Mouse (Mus musculus): ENCODE results near the gene Gm20388. TPM values are rescaled to one million over a fixed set of nuclear protein-coding genes. Genes with fewer than 3 reads are reported as not detected.

The Gm20388 gene
- total and polyA plus RNA-seq, 2 experiments from 2014 or later: 17.3 TPM; not detected in 1

- Histone ChIP-seq H3K9ac (replicated peaks; ENCODE audit: low read depth, low read length) (no peak overlapping the region), H3K9me3 (replicated peaks; ENCODE audit: control insufficient read depth, low read length) (no peaks in the 10 kb centered on the region), H3K27ac (ENCODE audit: low read depth) (no peak overlapping the region), H3K36me3 (replicated peaks; ENCODE audit: control insufficient read depth, insufficient read depth, low read length) (peaks cover 81% of the 10 kb centered on the region), H3K4me1 (ENCODE audit: control insufficient read depth, insufficient read depth) (peaks cover 3% of the 10 kb centered on the region; the same call in 1 of the 2 replicates), H3K27me3 (ENCODE audit: control insufficient read depth, insufficient read depth, low read length) (no peaks in the 10 kb centered on the region), H3K4me2 (ENCODE audit: low read depth, low read length) (no peak overlapping the region), H3K4me3 (ENCODE audit: low read depth, low read length) (no peak overlapping the region)
- no peak for ATAC-seq (ENCODE audit: insufficient read depth, low read depth)
- WGBS: 86% methylated on average over 8 of the region's 8 CpGs
- TF ChIP-seq CTCF (IDR thresholded peaks at IDR 0.05; ENCODE audit: low read depth): no peak
- no peak for TF ChIP-seq EP300 (IDR thresholded peaks at IDR 0.05; ENCODE audit: low read depth)
- no peak for DNase-seq (ENCODE audit: low spot score)
These were observed 3338.0 kb downstream of the Gm20388 start for GRCm38 (mm10) chr8:123248596-123248995.

GRCm38 (mm10) chr8:123250940-123251339, 3340.3 kb downstream of the Gm20388 start:
- no peak for ATAC-seq (ENCODE audit: insufficient read depth, low read depth)
- 90% methylated on average over 5 of the region's 5 CpGs for WGBS
- peaks cover 59% of the 10 kb centered on the region for H3K36me3 ChIP-seq (replicated peaks; ENCODE audit: control insufficient read depth, insufficient read depth, low read length)

GRCm38 (mm10) chr8:123252925-123253324, 3342.3 kb downstream of the Gm20388 start:
- TF ChIP-seq EP300 (IDR thresholded peaks at IDR 0.05; ENCODE audit: low read depth) (no peak), CTCF (IDR thresholded peaks at IDR 0.05; ENCODE audit: low read depth) (no peak)
- H3K4me2 ChIP-seq (ENCODE audit: low read depth, low read length): peak overlapping the region; percentile 98
- ATAC-seq (ENCODE audit: insufficient read depth, low read depth): no peak
- H3K9ac ChIP-seq (replicated peaks; ENCODE audit: low read depth, low read length): peak overlapping the region; percentile 79; the same call in 1 of the 2 replicates
- no peak overlapping the region for H3K27ac ChIP-seq (ENCODE audit: low read depth)
- 34% methylated on average over 4 of the region's 4 CpGs for WGBS
- no peaks in the 10 kb centered on the region for H3K9me3 ChIP-seq (replicated peaks; ENCODE audit: control insufficient read depth, low read length)
- peak overlapping the region; percentile 86 for H3K4me3 ChIP-seq (ENCODE audit: low read depth, low read length)
- peaks cover 56% of the 10 kb centered on the region for H3K36me3 ChIP-seq (replicated peaks; ENCODE audit: control insufficient read depth, insufficient read depth, low read length)
- no peak for DNase-seq (ENCODE audit: low spot score)
- H3K4me1 ChIP-seq (ENCODE audit: control insufficient read depth, insufficient read depth): peaks cover 17% of the 10 kb centered on the region
- H3K27me3 ChIP-seq (ENCODE audit: control insufficient read depth, insufficient read depth, low read length): no peaks in the 10 kb centered on the region

More at GRCm38 (mm10) chr8:123250940-123251339, 3340.3 kb downstream of the Gm20388 start:
- no peak for DNase-seq (ENCODE audit: low spot score)
- H3K4me3 ChIP-seq (ENCODE audit: low read depth, low read length): no peak overlapping the region
- no peaks in the 10 kb centered on the region for H3K27me3 ChIP-seq (ENCODE audit: control insufficient read depth, insufficient read depth, low read length)
- no peak overlapping the region for H3K4me2 ChIP-seq (ENCODE audit: low read depth, low read length)
- H3K27ac ChIP-seq (ENCODE audit: low read depth): no peak overlapping the region
- H3K4me1 ChIP-seq (ENCODE audit: control insufficient read depth, insufficient read depth): peaks cover 13% of the 10 kb centered on the region
- H3K9me3 ChIP-seq (replicated peaks; ENCODE audit: control insufficient read depth, low read length): no peaks in the 10 kb centered on the region
- H3K9ac ChIP-seq (replicated peaks; ENCODE audit: low read depth, low read length): no peak overlapping the region
- TF ChIP-seq EP300 (IDR thresholded peaks at IDR 0.05; ENCODE audit: low read depth) (no peak), CTCF (IDR thresholded peaks at IDR 0.05; ENCODE audit: low read depth) (no peak)

GRCm38 (mm10) chr8:123253451-123254098, 3342.9 kb downstream of the Gm20388 start:
- DNase-seq (ENCODE audit: low spot score) (peak; percentile 40), ATAC-seq (ENCODE audit: insufficient read depth, low read depth) (peak; percentile 0; the same call in 1 of the 2 replicates)
- H3K36me3 ChIP-seq (replicated peaks; ENCODE audit: control insufficient read depth, insufficient read depth, low read length): peaks cover 54% of the 10 kb centered on the region
- H3K4me1 ChIP-seq (ENCODE audit: control insufficient read depth, insufficient read depth): peaks cover 17% of the 10 kb centered on the region
- H3K4me2 ChIP-seq (ENCODE audit: low read depth, low read length): peak overlapping the region; percentile 98
- TF ChIP-seq EP300 (IDR thresholded peaks at IDR 0.05; ENCODE audit: low read depth) (no peak), CTCF (IDR thresholded peaks at IDR 0.05; ENCODE audit: low read depth) (no peak)
- peak overlapping the region; percentile 79 for H3K9ac ChIP-seq (replicated peaks; ENCODE audit: low read depth, low read length)
- H3K4me3 ChIP-seq (ENCODE audit: low read depth, low read length): peak overlapping the region; percentile 86
- H3K27me3 ChIP-seq (ENCODE audit: control insufficient read depth, insufficient read depth, low read length): no peaks in the 10 kb centered on the region
- WGBS: under 1% methylated on average over 37 of the region's 40 CpGs
- no peaks in the 10 kb centered on the region for H3K9me3 ChIP-seq (replicated peaks; ENCODE audit: control insufficient read depth, low read length)
- H3K27ac ChIP-seq (ENCODE audit: low read depth): peak overlapping the region; percentile 90

GRCm38 (mm10) chr8:123254099-123254885, 3343.7 kb downstream of the Gm20388 start, which contains the start of the genes Zfp276 and Vps9d1:
Gene Zfp276 (plus strand): TSS chr8:123254195.
Gene Vps9d1 (minus strand): TSS chr8:123254348.
- Histone ChIP-seq H3K27me3 (ENCODE audit: control insufficient read depth, insufficient read depth, low read length) (no peaks in the 10 kb centered on the region), H3K4me3 (ENCODE audit: low read depth, low read length) (peak within 1 kb of the TSS; percentile 86), H3K27ac (ENCODE audit: low read depth) (peak within 1 kb of the TSS; percentile 90), H3K4me1 (ENCODE audit: control insufficient read depth, insufficient read depth) (peaks cover 17% of the 10 kb centered on the region), H3K36me3 (replicated peaks; ENCODE audit: control insufficient read depth, insufficient read depth, low read length) (peaks cover 54% of the 10 kb centered on the region), H3K9me3 (replicated peaks; ENCODE audit: control insufficient read depth, low read length) (no peaks in the 10 kb centered on the region), H3K9ac (replicated peaks; ENCODE audit: low read depth, low read length) (peak within 1 kb of the TSS; percentile 79), H3K4me2 (ENCODE audit: low read depth, low read length) (peak within 1 kb of the TSS; percentile 98)
- DNase-seq (ENCODE audit: low spot score) (peak; percentile 77), ATAC-seq (ENCODE audit: insufficient read depth, low read depth) (peak; percentile 95)
- TF ChIP-seq EP300 (IDR thresholded peaks at IDR 0.05; ENCODE audit: low read depth) (no peak), CTCF (IDR thresholded peaks at IDR 0.05; ENCODE audit: low read depth) (no peak)
- under 1% methylated on average over 88 of the region's 99 CpGs for WGBS
